Mouse (Mus musculus): ENCODE results near the gene Usp32. TPM values are rescaled to one million over a fixed set of nuclear protein-coding genes. Genes with fewer than 3 reads are reported as not detected.

The Usp32 gene
- total RNA-seq (2023), result 34.9 TPM

DNA sequence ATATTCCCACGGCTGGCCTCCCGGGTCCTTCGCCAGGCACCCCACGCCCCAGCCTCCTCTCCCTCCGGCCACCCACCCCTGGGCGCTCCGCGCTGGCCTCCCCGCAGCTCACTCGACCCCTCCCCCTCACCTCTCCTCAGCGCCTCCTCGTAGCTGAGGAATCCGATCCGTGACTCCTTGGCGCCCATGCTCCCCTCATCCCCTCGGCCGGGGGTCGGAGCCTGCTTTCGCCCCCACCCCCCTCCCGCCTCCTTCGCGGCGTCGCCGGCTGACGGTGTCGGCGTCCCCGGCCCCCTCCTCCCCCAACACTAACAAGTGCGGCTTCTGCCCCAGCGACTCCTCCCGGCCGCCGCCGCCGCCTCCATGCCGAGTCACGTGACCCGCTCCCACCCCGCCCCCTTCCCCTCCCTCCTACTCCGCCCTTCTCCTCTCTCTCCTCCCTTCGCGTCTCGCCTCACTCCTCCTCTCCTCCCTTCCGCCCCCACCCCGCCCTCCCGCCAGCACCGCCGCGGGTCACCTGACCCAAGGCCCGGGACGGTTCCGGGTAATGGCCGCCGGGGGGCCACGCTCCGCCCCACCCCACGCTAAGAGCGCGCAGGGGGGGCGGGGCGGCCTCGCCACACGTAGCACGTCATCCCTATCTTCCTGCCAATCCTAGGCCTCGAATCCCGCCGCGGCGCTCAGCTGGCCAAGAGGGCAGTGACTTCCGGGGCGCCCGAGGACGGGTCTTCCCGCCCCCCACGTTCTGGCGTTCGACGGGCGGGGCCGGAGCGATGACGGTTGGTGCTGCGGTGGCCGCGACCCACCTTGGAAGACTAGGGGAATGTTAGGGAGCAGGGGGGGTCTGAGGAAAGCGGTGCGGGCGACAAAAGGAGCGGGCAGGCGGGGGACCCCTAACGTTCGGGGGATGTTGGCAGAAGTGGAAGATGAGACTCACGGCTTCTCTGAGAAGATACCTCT lies at the start of gene Usp32:
Usp32 (minus strand) TSS at position 581 of the 960 bp plus-strand sequence.

DNA sequence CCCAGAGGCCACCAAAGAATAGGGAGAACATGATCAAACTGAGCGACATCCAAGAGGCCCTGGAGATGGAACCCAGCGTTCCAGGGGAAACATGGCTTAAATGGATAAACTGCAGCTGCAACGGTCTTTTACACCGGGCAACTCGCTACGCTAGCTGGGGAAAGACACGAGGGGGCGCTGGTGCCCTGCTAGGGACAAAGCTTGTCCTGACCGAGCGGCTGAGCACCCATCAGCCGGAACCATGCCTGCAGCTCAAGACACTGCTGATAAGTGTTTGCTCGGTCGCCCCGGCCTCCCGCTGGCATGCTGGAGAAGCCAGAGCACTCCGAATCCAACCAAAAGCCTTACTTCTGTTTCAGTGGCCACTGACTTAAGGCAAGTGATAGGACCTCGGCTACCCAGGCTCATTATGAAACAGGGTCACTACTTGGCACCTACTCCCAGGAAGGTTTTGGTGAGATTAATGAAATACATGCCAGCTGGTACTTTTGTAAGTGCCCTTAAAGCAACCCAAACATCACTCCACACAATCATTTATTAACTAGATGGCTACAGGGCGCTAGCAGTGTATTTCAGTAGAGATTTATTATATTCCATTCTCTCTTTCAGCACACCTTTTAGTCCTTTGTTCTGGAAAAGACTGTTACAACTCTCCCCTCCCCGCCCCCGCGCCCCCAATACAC lies 30.2 kb upstream of the Usp32 start, which contains the start of gene 1700125H20Rik:
1700125H20Rik (plus strand) TSS at position 347 of the 683 bp plus-strand sequence.

DNA sequence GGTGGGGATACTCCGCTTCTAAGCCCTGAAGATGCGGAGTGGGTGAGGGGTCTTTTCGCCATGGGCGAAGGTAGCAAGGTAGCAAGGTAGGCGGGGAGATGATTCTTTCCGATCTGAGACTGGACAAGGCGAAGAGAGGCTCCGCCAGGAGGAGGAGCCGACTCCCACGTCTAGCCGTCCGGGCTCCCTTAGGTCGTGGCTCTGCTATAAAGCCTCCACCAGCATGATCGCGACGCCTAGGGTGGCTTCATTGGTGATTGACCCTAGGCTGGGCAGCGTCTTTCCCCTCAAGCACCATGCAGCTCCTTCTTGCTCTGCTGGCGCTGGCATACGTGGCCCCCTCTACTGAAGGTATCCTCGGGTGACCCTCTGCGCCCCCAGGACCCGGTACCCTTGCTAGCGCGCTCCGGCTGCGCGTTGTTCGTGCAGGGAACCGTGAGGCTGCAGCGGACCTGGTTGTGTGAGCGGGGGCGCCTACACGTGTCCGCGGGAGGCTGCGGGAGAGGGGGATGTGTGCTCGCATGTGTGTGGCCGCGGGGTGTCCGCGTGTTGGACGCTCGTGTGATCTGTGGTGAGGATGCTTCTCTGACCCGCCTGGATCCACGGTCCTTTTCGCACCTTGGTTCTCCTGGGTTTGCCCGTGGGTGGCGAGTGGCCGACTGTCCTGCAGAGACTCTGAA lies 182.2 kb downstream of the Usp32 start, which contains the start of gene Car4:
Car4 (plus strand) TSS at position 196 of the 680 bp plus-strand sequence.

Other genes starting within 250 kb of the Usp32 start
- gene Znhit3, start 223.8 kb downstream of the Usp32 start, total RNA-seq (2023), result 39.8 TPM
- not detected for gene Car4, start 182.4 kb downstream of the Usp32 start, total RNA-seq (2023)
- gene 1700125H20Rik, start 30.2 kb upstream of the Usp32 start, total RNA-seq (2023), result not detected
- 28.3 TPM for gene Appbp2, start 95.0 kb upstream of the Usp32 start, total RNA-seq (2023)
- 22.7 TPM for gene Ppm1d, start 171.1 kb upstream of the Usp32 start, total RNA-seq (2023)
- gene Bcas3, start 213.0 kb upstream of the Usp32 start, total RNA-seq (2023), result 71.6 TPM

Data from CD4-positive naive resting alpha-beta T cell, adult 76 days (primary cell).